Mouse (Mus musculus) liver, postnatal 0 days (tissue): ENCODE results near the gene Tmem230.

Source experiments
- CTCF ChIP-seq: sonication (generic); IDR thresholded peaks from 2 replicates; pipeline ENCODE4 v1.5.1; 2016; ENCODE audit warnings: antibody characterized with exemption, low read depth
- EP300 ChIP-seq: IDR thresholded peaks from 2 replicates; pipeline ENCODE4 v1.6.1; 2016; ENCODE audit warnings: antibody characterized with exemption, low read depth, mild to moderate bottlenecking

DNA sequence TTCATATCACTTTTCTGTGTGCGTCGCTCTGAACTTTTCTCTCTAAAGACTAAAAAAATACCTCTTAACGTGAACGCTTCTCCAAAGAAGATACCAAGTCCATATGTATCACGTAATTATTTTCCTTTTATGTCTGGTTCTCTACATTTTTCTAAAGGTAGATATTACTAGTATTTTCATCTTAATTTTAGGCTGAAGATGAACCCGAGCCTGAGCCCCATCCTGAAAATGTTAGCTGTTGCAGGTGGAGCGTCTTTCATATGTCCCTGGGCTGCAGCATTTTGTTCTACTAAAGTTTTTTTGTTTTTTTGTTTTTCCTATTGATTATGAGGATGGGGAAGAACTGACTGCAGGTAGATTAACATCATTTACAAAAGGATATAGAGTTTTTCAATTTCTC lies 6.0 kb upstream of the Tmem230 start:
- no peak for TF ChIP-seq CTCF
- no peak for TF ChIP-seq EP300
